Mouse (Mus musculus) CH12.LX (cell line): Measurements from ENCODE around the gene Myo16. TPM values are rescaled to one million over a fixed set of nuclear protein-coding genes. Genes with fewer than 3 reads are reported as not detected.
A peak's percentile ranks its signal among the peaks of the same experiment; 100 is the strongest.

Experiments used
- DNase-seq: peaks from one replicate; pipeline ENCODE4 v3.0.0-alpha.2; 2013; ENCODE audit errors: extremely low read depth
- H3K27ac ChIP-seq: 2 replicates; pipeline ENCODE4 v1.5.1; 2012; ENCODE audit warnings: low read depth, mild to moderate bottlenecking, control low read depth, moderate library complexity; ENCODE audit not compliant: insufficient read depth
- H3K27me3 ChIP-seq: replicated peaks from 2 replicates; pipeline ENCODE3; 2012; ENCODE audit warnings: inconsistent platforms
- H3K36me3 ChIP-seq, 2 experiments: replicated peaks in 1 of 2; 2 replicates each; pipeline versions ENCODE3 to v1.6.1; 2012; ENCODE audit warnings: inconsistent platforms in 1 of 2, low read length in 1 of 2, mild to moderate bottlenecking in 1 of 2, mixed read lengths in 1 of 2, moderate library complexity in 1 of 2; ENCODE audit not compliant: control insufficient read depth in 1 of 2, insufficient read depth in 1 of 2
- H3K4me1 ChIP-seq, 2 experiments: 2 replicates each; pipeline ENCODE4 v1.6.1; 2012; ENCODE audit warnings: inconsistent platforms in 1 of 2, moderate library complexity in 1 of 2; ENCODE audit not compliant: insufficient read depth in 2 of 2, control insufficient read depth in 1 of 2
- H3K4me2 ChIP-seq: 2 replicates; pipeline ENCODE4 v1.6.1; 2012; ENCODE audit warnings: low read depth, mild to moderate bottlenecking, control low read depth; ENCODE audit not compliant: poor library complexity, insufficient read depth, severe bottlenecking
- H3K4me3 ChIP-seq, 3 experiments: fragments of 150-350 bp in 1 of 3; sonication (generic) in 1 of 3; replicated peaks in 1 of 3; 2 replicates each; pipeline versions ENCODE3 to v1.5.1; 2011 to 2012; ENCODE audit warnings: low read depth in 2 of 3, low read length in 2 of 3, mild to moderate bottlenecking in 2 of 3, moderate library complexity in 2 of 3, control low read depth in 1 of 3, improper control_type of control experiment in 1 of 3, inconsistent platforms in 1 of 3, mixed read lengths in 1 of 3; ENCODE audit not compliant: poor library complexity in 1 of 3
- H3K79me2 ChIP-seq: replicated peaks from 2 replicates; pipeline ENCODE4 v1.6.1; 2012; ENCODE audit warnings: mild to moderate bottlenecking, moderate library complexity; ENCODE audit not compliant: control insufficient read depth, poor library complexity, insufficient read depth, severe bottlenecking; ENCODE audit errors: extremely low read depth
- H3K9ac ChIP-seq: 2 replicates; pipeline ENCODE4 v1.6.1; 2012; ENCODE audit warnings: low read depth, mild to moderate bottlenecking, control low read depth, moderate library complexity; ENCODE audit not compliant: insufficient read depth
- H3K9me3 ChIP-seq: replicated peaks from 2 replicates; pipeline ENCODE3; 2012; ENCODE audit warnings: low read length, inconsistent platforms, mixed read lengths
- CTCF ChIP-seq, 2 experiments: IDR thresholded peaks in 1 of 2; conservative IDR thresholded peaks in 1 of 2; 2 replicates each; pipeline ENCODE4 v1.5.1; 2011 to 2012; ENCODE audit warnings: low read depth in 2 of 2, low read length in 2 of 2, improper control_type of control experiment in 1 of 2, inconsistent platforms in 1 of 2, mild to moderate bottlenecking in 1 of 2, moderate library complexity in 1 of 2
- E2F4 ChIP-seq: IDR thresholded peaks from 2 replicates; pipeline ENCODE4 v1.6.1; 2011; ENCODE audit warnings: low read depth, low read length, improper control_type of control experiment; ENCODE audit not compliant: insufficient replicate concordance
- ELF1 ChIP-seq: IDR thresholded peaks from 2 replicates; pipeline ENCODE4 v1.6.1; 2014; ENCODE audit warnings: low read depth, mild to moderate bottlenecking, inconsistent platforms, low read length, improper control_type of control experiment
- HCFC1 ChIP-seq: IDR thresholded peaks from 2 replicates; pipeline ENCODE4 v1.6.1; 2012; ENCODE audit warnings: low read depth, mild to moderate bottlenecking, inconsistent platforms, low read length, improper control_type of control experiment
- IRF4 ChIP-seq: IDR thresholded peaks from 2 replicates; pipeline ENCODE4 v1.6.1; 2014; ENCODE audit warnings: low read depth, mild to moderate bottlenecking, inconsistent platforms, low read length, improper control_type of control experiment
- JUN ChIP-seq: IDR thresholded peaks from 2 replicates; pipeline ENCODE4 v1.6.1; 2011; ENCODE audit warnings: low read depth, mild to moderate bottlenecking, low read length, improper control_type of control experiment, moderate library complexity; ENCODE audit not compliant: insufficient read depth
- KAT2A ChIP-seq: IDR thresholded peaks from 2 replicates; pipeline ENCODE4 v1.6.1; 2012; ENCODE audit warnings: low read length, improper control_type of control experiment, inconsistent platforms; ENCODE audit not compliant: insufficient replicate concordance
- MAX ChIP-seq: IDR thresholded peaks from 2 replicates; pipeline ENCODE4 v1.6.1; 2011; ENCODE audit warnings: low read length, improper control_type of control experiment
- MEF2A ChIP-seq: IDR thresholded peaks from 2 replicates; pipeline ENCODE4 v1.6.1; 2014; ENCODE audit warnings: low read depth, mild to moderate bottlenecking, inconsistent platforms, low read length, improper control_type of control experiment, borderline replicate concordance
- NELFE ChIP-seq: IDR thresholded peaks from 2 replicates; pipeline ENCODE4 v1.6.1; 2011; ENCODE audit warnings: low read depth, low read length, improper control_type of control experiment
- NRF1 ChIP-seq: IDR thresholded peaks from 2 replicates; pipeline ENCODE4 v1.6.1; 2014; ENCODE audit warnings: low read depth, mild to moderate bottlenecking, inconsistent platforms, low read length, improper control_type of control experiment, moderate library complexity
- POLR2A ChIP-seq: IDR thresholded peaks from 2 replicates; pipeline ENCODE4 v1.6.1; 2011; ENCODE audit warnings: low read depth, mild to moderate bottlenecking, improper control_type of control experiment, low read length
- POLR2AphosphoS2 ChIP-seq: IDR thresholded peaks from 2 replicates; pipeline ENCODE4 v1.6.1; 2011; ENCODE audit warnings: low read depth, low read length, improper control_type of control experiment
- RAD21 ChIP-seq: IDR thresholded peaks from 2 replicates; pipeline ENCODE4 v1.6.1; 2011; ENCODE audit warnings: low read depth, mild to moderate bottlenecking, low read length, improper control_type of control experiment, moderate library complexity
- SIN3A ChIP-seq: IDR thresholded peaks from 2 replicates; pipeline ENCODE4 v1.6.1; 2012; ENCODE audit warnings: low read length, improper control_type of control experiment, inconsistent platforms
- TBP ChIP-seq: conservative IDR thresholded peaks from 2 replicates; pipeline ENCODE4 v1.6.1; 2011; ENCODE audit warnings: low read depth, low read length, improper control_type of control experiment
- TCF12 ChIP-seq: IDR thresholded peaks from 2 replicates; pipeline ENCODE4 v1.6.1; 2014; ENCODE audit warnings: low read depth, mild to moderate bottlenecking, inconsistent platforms, low read length, improper control_type of control experiment
- UBTF ChIP-seq: IDR thresholded peaks from 2 replicates; pipeline ENCODE4 v1.6.1; 2012; ENCODE audit warnings: low read depth, mild to moderate bottlenecking, inconsistent platforms, low read length, improper control_type of control experiment, moderate library complexity
- USF1 ChIP-seq: IDR thresholded peaks from 2 replicates; pipeline ENCODE4 v1.6.1; 2014; ENCODE audit warnings: low read depth, mild to moderate bottlenecking, inconsistent platforms, low read length, improper control_type of control experiment
- ZC3H11A ChIP-seq: IDR thresholded peaks from 2 replicates; pipeline ENCODE4 v1.6.1; 2012; ENCODE audit warnings: low read depth, mild to moderate bottlenecking, inconsistent platforms, low read length, improper control_type of control experiment
- ZNF384 ChIP-seq: IDR thresholded peaks from 2 replicates; pipeline ENCODE4 v1.6.1; 2012; ENCODE audit warnings: low read depth, low read length, improper control_type of control experiment, inconsistent platforms
- dilution Hi-C: fragments of 300-500 bp; cut with MboI; formaldehyde crosslinking; loops from 2 replicates; pipeline ENCODE4 v1.14.3; 2020; ENCODE audit warnings: low sequenced_read_pairs; ENCODE audit not compliant: extremely low pct_unique_long_range_greater_than_20kb, extremely low pct_ligation_motif_present
- in situ Hi-C: fragments of 300-500 bp; cut with MboI; formaldehyde crosslinking; loops from 3 replicates; pipeline ENCODE4 v1.14.3; 2019; ENCODE audit warnings: low sequenced_read_pairs, low pct_ligation_motif_present, low pct_unique_long_range_greater_than_20kb, mixed read lengths
- polyA plus RNA-seq: library from polyadenylated mRNA; unstranded; fragments of >175 nt; gene quantifications from 2 replicates; pipeline ENCODE4 v1.2.1, GENCODE M21; 2012; ENCODE audit warnings: low read depth; ENCODE audit not compliant: insufficient read length
- total RNA-seq, 2 experiments: library from RNA; depleted of rRNA; stranded (reverse); fragments of 300-350 nt in 1 of 2; fragments of >200 nt in 1 of 2; gene quantifications; 2 replicates each; pipeline ENCODE4 v1.2.3; 2012 to 2014

The Myo16 gene
- total and polyA plus RNA-seq, 3 experiments: not detected

- no peaks in the 10 kb centered on the region for H3K79me2 ChIP-seq
Measured at GRCm38 (mm10) chr8:10164959-10165358, 11.2 kb downstream of the Myo16 start.

DNA sequence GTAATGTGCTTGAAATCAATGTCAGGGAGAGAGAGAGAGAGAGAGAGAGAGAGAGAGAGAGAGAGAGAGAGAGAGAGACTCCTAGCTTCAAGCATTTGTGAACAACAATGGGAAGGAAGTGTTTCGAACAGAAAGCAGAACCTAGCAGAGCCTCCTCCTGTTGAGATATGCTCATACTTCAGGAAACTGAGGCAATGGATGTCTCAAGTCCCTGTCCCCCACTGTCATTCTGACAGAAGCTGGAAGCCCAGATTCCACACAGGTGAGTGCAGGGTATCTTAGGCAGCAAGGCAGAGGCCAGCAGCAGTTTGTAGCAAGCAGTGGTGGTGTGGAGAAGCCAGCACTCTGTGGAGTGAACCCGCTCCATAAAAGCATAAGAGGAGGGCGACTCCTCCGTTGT is 14.6 kb downstream of the Myo16 start:
- peaks cover 0 to 10% of the 10 kb centered on the region in 2 experiments; a peak in 1 of 4 replicates for H3K4me1 ChIP-seq
- no peaks in the 10 kb centered on the region for H3K9me3 ChIP-seq
- no peaks in the 10 kb centered on the region for H3K79me2 ChIP-seq
- TF ChIP-seq HCFC1: no peak
- TF ChIP-seq USF1: no peak
- TF ChIP-seq POLR2A: no peak
- TF ChIP-seq NELFE: no peak
- TF ChIP-seq TBP: no peak
- TF ChIP-seq KAT2A: no peak
- no peak for TF ChIP-seq JUN
- TF ChIP-seq TCF12: no peak
- TF ChIP-seq NRF1: no peak
- no peak for TF ChIP-seq ELF1
- TF ChIP-seq SIN3A: no peak
- no peak for TF ChIP-seq ZNF384
- TF ChIP-seq POLR2AphosphoS2: no peak
- TF ChIP-seq MAX: no peak
- TF ChIP-seq IRF4: no peak
- TF ChIP-seq MEF2A: no peak
- TF ChIP-seq ZC3H11A: no peak
- no peak for TF ChIP-seq E2F4
- H3K4me2 ChIP-seq: no peak overlapping the region
- dilution Hi-C loops (no loop called here), in situ Hi-C loops (no loop called here)
- H3K27me3 ChIP-seq: no peaks in the 10 kb centered on the region
- no peak overlapping the region for H3K4me3 ChIP-seq
- H3K36me3 ChIP-seq: no peaks in the 10 kb centered on the region
- H3K27ac ChIP-seq: no peak overlapping the region
- no peak overlapping the region for H3K9ac ChIP-seq
- DNase-seq: no peak

More at GRCm38 (mm10) chr8:10164959-10165358, 11.2 kb downstream of the Myo16 start:
- H3K9me3 ChIP-seq: no peaks in the 10 kb centered on the region
- no peaks in the 10 kb centered on the region for H3K36me3 ChIP-seq
- no peak overlapping the region for H3K4me2 ChIP-seq
- H3K9ac ChIP-seq: no peak overlapping the region
- DNase-seq: no peak
- H3K4me1 ChIP-seq: peaks cover 0 to 11% of the 10 kb centered on the region in 2 experiments; a peak in 1 of 4 replicates
- TF ChIP-seq NRF1 (no peak), CTCF (conservative IDR thresholded peaks at IDR 0.05 in 1 of 2, IDR thresholded peaks at IDR 0.05 in 1 of 2; ENCODE audit: low read depth in 2 of 2, low read length in 2 of 2) (peak in 1 of 2 experiments; percentile 12; a peak in 1 of 4 replicates), UBTF (no peak), NELFE (no peak), RAD21 (peak; percentile 20)
- in situ Hi-C loops (no loop called here), dilution Hi-C loops (no loop called here)
- no peak overlapping the region for H3K4me3 ChIP-seq
- no peaks in the 10 kb centered on the region for H3K27me3 ChIP-seq
- no peak overlapping the region for H3K27ac ChIP-seq
